Mouse (Mus musculus): Measurements from ENCODE around the gene Smo. TPM values are rescaled to one million over a fixed set of nuclear protein-coding genes. Genes with fewer than 3 reads are reported as not detected.

The Smo gene
- polyA plus RNA-seq, 1 experiment from 2014 or later = 8.8 TPM

GRCm38 (mm10) chr6:29699085-29699745 lies 36.1 kb upstream of the Smo start:
- no peak for ATAC-seq
- Histone ChIP-seq H3K27ac (ENCODE audit: low read length) (no peak overlapping the region), H3K27me3 (ENCODE audit: control insufficient read depth, insufficient read depth, low read depth, low read length) (no peaks in the 10 kb centered on the region), H3K9ac (ENCODE audit: low read depth, low read length) (no peak overlapping the region), H3K4me2 (ENCODE audit: low read length) (no peak overlapping the region), H3K36me3 (ENCODE audit: control insufficient read depth, insufficient read depth, low read length) (no peaks in the 10 kb centered on the region), H3K4me3 (ENCODE audit: low read depth, low read length) (no peak overlapping the region), H3K9me3 (replicated peaks; ENCODE audit: control insufficient read depth, low read length, poor library complexity, severe bottlenecking) (no peaks in the 10 kb centered on the region), H3K4me1 (ENCODE audit: control insufficient read depth, insufficient read depth, low read length) (peaks cover 6% of the 10 kb centered on the region)
- 94% methylated on average over 7 of the region's 7 CpGs for WGBS

GRCm38 (mm10) chr6:29701051-29701450 lies 34.3 kb upstream of the Smo start:
- Histone ChIP-seq H3K4me3 (ENCODE audit: low read depth, low read length) (no peak overlapping the region), H3K27me3 (ENCODE audit: control insufficient read depth, insufficient read depth, low read depth, low read length) (no peaks in the 10 kb centered on the region), H3K4me2 (ENCODE audit: low read length) (no peak overlapping the region), H3K36me3 (ENCODE audit: control insufficient read depth, insufficient read depth, low read length) (no peaks in the 10 kb centered on the region), H3K9ac (ENCODE audit: low read depth, low read length) (no peak overlapping the region), H3K27ac (ENCODE audit: low read length) (no peak overlapping the region), H3K9me3 (replicated peaks; ENCODE audit: control insufficient read depth, low read length, poor library complexity, severe bottlenecking) (no peaks in the 10 kb centered on the region), H3K4me1 (ENCODE audit: control insufficient read depth, insufficient read depth, low read length) (no peaks in the 10 kb centered on the region)
- ATAC-seq = no peak
- 71% methylated on average over 6 of the region's 6 CpGs for WGBS

- WGBS = 94% methylated on average over 3 of the region's 3 CpGs
- Histone ChIP-seq H3K4me2 (ENCODE audit: low read length) (no peak overlapping the region), H3K9me3 (replicated peaks; ENCODE audit: control insufficient read depth, low read length, poor library complexity, severe bottlenecking) (no peaks in the 10 kb centered on the region), H3K36me3 (ENCODE audit: control insufficient read depth, insufficient read depth, low read length) (no peaks in the 10 kb centered on the region), H3K27me3 (ENCODE audit: control insufficient read depth, insufficient read depth, low read depth, low read length) (no peaks in the 10 kb centered on the region), H3K4me1 (ENCODE audit: control insufficient read depth, insufficient read depth, low read length) (no peaks in the 10 kb centered on the region), H3K27ac (ENCODE audit: low read length) (no peak overlapping the region), H3K9ac (ENCODE audit: low read depth, low read length) (no peak overlapping the region), H3K4me3 (ENCODE audit: low read depth, low read length) (no peak overlapping the region)
- no peak for ATAC-seq
These were observed 33.2 kb upstream of the Smo start for GRCm38 (mm10) chr6:29702126-29702525.

- ATAC-seq = no peak
- H3K4me1 ChIP-seq (ENCODE audit: control insufficient read depth, insufficient read depth, low read length) = no peaks in the 10 kb centered on the region; the same call in 1 of the 2 replicates
- WGBS = 87% methylated on average over 5 of the region's 5 CpGs
These were observed 31.2 kb upstream of the Smo start for GRCm38 (mm10) chr6:29704143-29704542.

GRCm38 (mm10) chr6:29707902-29708301 lies 27.4 kb upstream of the Smo start:
- peak; percentile 74 for ATAC-seq
- Histone ChIP-seq H3K4me3 (ENCODE audit: low read depth, low read length) (no peak overlapping the region), H3K27ac (ENCODE audit: low read length) (no peak overlapping the region), H3K36me3 (ENCODE audit: control insufficient read depth, insufficient read depth, low read length) (no peaks in the 10 kb centered on the region), H3K4me1 (ENCODE audit: control insufficient read depth, insufficient read depth, low read length) (no peaks in the 10 kb centered on the region; the same call in 1 of the 2 replicates), H3K27me3 (ENCODE audit: control insufficient read depth, insufficient read depth, low read depth, low read length) (no peaks in the 10 kb centered on the region), H3K9me3 (replicated peaks; ENCODE audit: control insufficient read depth, low read length, poor library complexity, severe bottlenecking) (no peaks in the 10 kb centered on the region), H3K4me2 (ENCODE audit: low read length) (no peak overlapping the region), H3K9ac (ENCODE audit: low read depth, low read length) (no peak overlapping the region)
- WGBS = 7% methylated on average over 2 of the region's 2 CpGs

More at GRCm38 (mm10) chr6:29704143-29704542, 31.2 kb upstream of the Smo start:
- H3K4me2 ChIP-seq (ENCODE audit: low read length) = no peak overlapping the region
- H3K9me3 ChIP-seq (replicated peaks; ENCODE audit: control insufficient read depth, low read length, poor library complexity, severe bottlenecking) = no peaks in the 10 kb centered on the region
- H3K9ac ChIP-seq (ENCODE audit: low read depth, low read length) = no peak overlapping the region
- H3K36me3 ChIP-seq (ENCODE audit: control insufficient read depth, insufficient read depth, low read length) = no peaks in the 10 kb centered on the region
- H3K27ac ChIP-seq (ENCODE audit: low read length) = no peak overlapping the region
- H3K4me3 ChIP-seq (ENCODE audit: low read depth, low read length) = no peak overlapping the region
- no peaks in the 10 kb centered on the region for H3K27me3 ChIP-seq (ENCODE audit: control insufficient read depth, insufficient read depth, low read depth, low read length)

GRCm38 (mm10) chr6:29711318-29711717 lies 24.0 kb upstream of the Smo start:
- no peak overlapping the region for H3K4me2 ChIP-seq (ENCODE audit: low read length)
- H3K36me3 ChIP-seq (ENCODE audit: control insufficient read depth, insufficient read depth, low read length) = no peaks in the 10 kb centered on the region
- ATAC-seq = no peak
- H3K9ac ChIP-seq (ENCODE audit: low read depth, low read length) = no peak overlapping the region
- no peak overlapping the region for H3K4me3 ChIP-seq (ENCODE audit: low read depth, low read length)
- no peaks in the 10 kb centered on the region; the same call in 1 of the 2 replicates for H3K4me1 ChIP-seq (ENCODE audit: control insufficient read depth, insufficient read depth, low read length)
- H3K27ac ChIP-seq (ENCODE audit: low read length) = no peak overlapping the region
- H3K9me3 ChIP-seq (replicated peaks; ENCODE audit: control insufficient read depth, low read length, poor library complexity, severe bottlenecking) = no peaks in the 10 kb centered on the region
- WGBS = 71% methylated on average over 3 of the region's 3 CpGs
- H3K27me3 ChIP-seq (ENCODE audit: control insufficient read depth, insufficient read depth, low read depth, low read length) = no peaks in the 10 kb centered on the region

- no peaks in the 10 kb centered on the region for H3K27me3 ChIP-seq (ENCODE audit: control insufficient read depth, insufficient read depth, low read depth, low read length)
- WGBS = 39% methylated on average over 3 of the region's 3 CpGs
- no peak overlapping the region for H3K9ac ChIP-seq (ENCODE audit: low read depth, low read length)
- H3K9me3 ChIP-seq (replicated peaks; ENCODE audit: control insufficient read depth, low read length, poor library complexity, severe bottlenecking) = no peaks in the 10 kb centered on the region
- H3K4me2 ChIP-seq (ENCODE audit: low read length) = no peak overlapping the region
- no peaks in the 10 kb centered on the region; the same call in 1 of the 2 replicates for H3K4me1 ChIP-seq (ENCODE audit: control insufficient read depth, insufficient read depth, low read length)
- no peak overlapping the region for H3K4me3 ChIP-seq (ENCODE audit: low read depth, low read length)
- no peak overlapping the region for H3K27ac ChIP-seq (ENCODE audit: low read length)
- no peaks in the 10 kb centered on the region for H3K36me3 ChIP-seq (ENCODE audit: control insufficient read depth, insufficient read depth, low read length)
- 0 out of 2 replicates have a peak, but pooled peaks have one; percentile 47 for ATAC-seq
These were observed 23.2 kb upstream of the Smo start for GRCm38 (mm10) chr6:29712011-29712584.

GRCm38 (mm10) chr6:29716624-29717365 lies 18.5 kb upstream of the Smo start:
- no peak for ATAC-seq

GRCm38 (mm10) chr6:29717541-29717940 lies 17.8 kb upstream of the Smo start:
- Histone ChIP-seq H3K27me3 (ENCODE audit: control insufficient read depth, insufficient read depth, low read depth, low read length) (no peaks in the 10 kb centered on the region), H3K9ac (ENCODE audit: low read depth, low read length) (peak overlapping the region; percentile 32), H3K4me1 (ENCODE audit: control insufficient read depth, insufficient read depth, low read length) (peaks cover 16% of the 10 kb centered on the region), H3K4me2 (ENCODE audit: low read length) (peak overlapping the region; percentile 57), H3K4me3 (ENCODE audit: low read depth, low read length) (no peak overlapping the region), H3K27ac (ENCODE audit: low read length) (peak overlapping the region; percentile 35; the same call in 1 of the 2 replicates), H3K36me3 (ENCODE audit: control insufficient read depth, insufficient read depth, low read length) (no peaks in the 10 kb centered on the region), H3K9me3 (replicated peaks; ENCODE audit: control insufficient read depth, low read length, poor library complexity, severe bottlenecking) (no peaks in the 10 kb centered on the region)
- WGBS = 49% methylated on average over 10 of the region's 10 CpGs
- no peak for ATAC-seq

More at GRCm38 (mm10) chr6:29716624-29717365, 18.5 kb upstream of the Smo start:
- Histone ChIP-seq H3K27me3 (ENCODE audit: control insufficient read depth, insufficient read depth, low read depth, low read length) (no peaks in the 10 kb centered on the region), H3K9ac (ENCODE audit: low read depth, low read length) (no peak overlapping the region), H3K4me2 (ENCODE audit: low read length) (no peak overlapping the region), H3K4me3 (ENCODE audit: low read depth, low read length) (no peak overlapping the region), H3K4me1 (ENCODE audit: control insufficient read depth, insufficient read depth, low read length) (peaks cover 16% of the 10 kb centered on the region), H3K9me3 (replicated peaks; ENCODE audit: control insufficient read depth, low read length, poor library complexity, severe bottlenecking) (no peaks in the 10 kb centered on the region), H3K36me3 (ENCODE audit: control insufficient read depth, insufficient read depth, low read length) (no peaks in the 10 kb centered on the region), H3K27ac (ENCODE audit: low read length) (no peak overlapping the region)
- 74% methylated on average over 10 of the region's 10 CpGs for WGBS
